Mouse (Mus musculus) embryonic facial prominence, embryonic 13.5 days (tissue): ENCODE measurements around the gene Zmym6. TPM values are rescaled to one million over a fixed set of nuclear protein-coding genes. Genes with fewer than 3 reads are reported as not detected.

Experiments used
- ATAC-seq: fragments of 200-750 bp; cut with Nextera tagmentation; 2 replicates; pipeline ENCODE4 v1.8.0; 2017; ENCODE audit warnings: low read depth; ENCODE audit not compliant: insufficient number of reproducible peaks, insufficient read depth, low FRiP score, low TSS enrichment
- H3K27ac ChIP-seq: fragments of 300-500 bp; sonication (generic); 2 replicates; pipeline ENCODE4 v1.5.1; 2015; ENCODE audit warnings: moderate library complexity, mild to moderate bottlenecking, inconsistent platforms
- H3K27me3 ChIP-seq: fragments of 300-500 bp; sonication (generic); 2 replicates; pipeline ENCODE4 v1.6.1; 2015; ENCODE audit warnings: mild to moderate bottlenecking, inconsistent platforms
- H3K36me3 ChIP-seq: fragments of 300-500 bp; sonication (generic); 2 replicates; pipeline ENCODE4 v1.6.1; 2015; ENCODE audit warnings: mild to moderate bottlenecking, inconsistent platforms
- H3K4me1 ChIP-seq: fragments of 300-500 bp; sonication (generic); 2 replicates; pipeline ENCODE4 v1.6.1; 2015; ENCODE audit warnings: inconsistent platforms
- H3K4me2 ChIP-seq: fragments of 300-500 bp; sonication (generic); 2 replicates; pipeline ENCODE4 v1.6.1; 2015; ENCODE audit warnings: moderate library complexity, mild to moderate bottlenecking, inconsistent platforms
- H3K4me3 ChIP-seq: fragments of 300-500 bp; sonication (generic); 2 replicates; pipeline ENCODE4 v1.5.1; 2015; ENCODE audit warnings: mild to moderate bottlenecking, inconsistent platforms
- H3K9ac ChIP-seq: fragments of 300-500 bp; sonication (generic); 2 replicates; pipeline ENCODE4 v1.6.1; 2015; ENCODE audit warnings: mild to moderate bottlenecking, inconsistent platforms
- H3K9me3 ChIP-seq: fragments of 300-500 bp; sonication (generic); 2 replicates; pipeline ENCODE4 v1.6.1; 2016; ENCODE audit warnings: inconsistent platforms
- WGBS: fragments of 180-500 bp; shearing (Covaris S2); methylation state at CpG from one replicate; pipeline ENCODE4 v1.1.7; 2015; ENCODE audit warnings: mixed read lengths; 5-methylcytosine and 5-hydroxymethylcytosine counted together
- polyA plus RNA-seq: library from polyadenylated mRNA; unstranded; fragments of >200 nt; fragmentation: Nextera tagmentation; extraction: Ambion mirVana; gene quantifications from 2 replicates; pipeline ENCODE4 v1.2.1, GENCODE M21; 2015

The Zmym6 gene
- polyA plus RNA-seq, 1 experiment from 2014 or later: 26.6 TPM

DNA sequence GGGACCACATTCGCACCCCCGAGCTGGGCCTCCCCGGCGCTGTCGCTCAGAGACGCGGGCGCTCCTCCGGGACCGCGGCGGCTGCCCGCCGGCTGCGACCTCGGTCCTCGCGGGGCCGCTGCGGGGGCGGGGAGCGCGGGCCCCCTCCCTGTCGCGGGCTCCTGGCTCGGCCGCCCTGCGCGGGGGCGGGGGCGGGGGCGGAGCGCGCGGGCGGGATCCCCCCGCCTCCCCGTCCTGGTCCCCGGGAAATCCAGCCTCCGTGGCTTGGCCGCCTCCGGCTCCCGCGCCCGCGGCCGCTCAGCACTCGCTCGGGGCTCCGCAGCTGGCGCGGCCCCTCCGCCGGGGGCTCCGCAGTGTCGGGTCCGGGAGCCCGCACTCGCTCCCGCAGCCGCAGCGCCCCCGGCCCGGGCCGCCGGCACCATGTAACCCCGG, 91.7 kb downstream of the Zmym6 start, which contains the start of gene Dlgap3:
Dlgap3 (plus strand) TSS at position 291 of the 432 bp plus-strand sequence.
- no peak; the same call in 1 of the 2 replicates for ATAC-seq
- no peaks in the 10 kb centered on the region for H3K9me3 ChIP-seq
- no peaks in the 10 kb centered on the region for H3K36me3 ChIP-seq
- H3K27me3 ChIP-seq: peaks cover 77% of the 10 kb centered on the region
- under 1% methylated on average over 53 of the region's 67 CpGs for WGBS
- H3K4me2 ChIP-seq: peak within 1 kb of the TSS; percentile 100
- H3K4me1 ChIP-seq: peaks cover 18% of the 10 kb centered on the region
- no peak within 1 kb of the TSS for H3K27ac ChIP-seq
- peak within 1 kb of the TSS; percentile 67 for H3K4me3 ChIP-seq
- H3K9ac ChIP-seq: peak within 1 kb of the TSS; percentile 67

DNA sequence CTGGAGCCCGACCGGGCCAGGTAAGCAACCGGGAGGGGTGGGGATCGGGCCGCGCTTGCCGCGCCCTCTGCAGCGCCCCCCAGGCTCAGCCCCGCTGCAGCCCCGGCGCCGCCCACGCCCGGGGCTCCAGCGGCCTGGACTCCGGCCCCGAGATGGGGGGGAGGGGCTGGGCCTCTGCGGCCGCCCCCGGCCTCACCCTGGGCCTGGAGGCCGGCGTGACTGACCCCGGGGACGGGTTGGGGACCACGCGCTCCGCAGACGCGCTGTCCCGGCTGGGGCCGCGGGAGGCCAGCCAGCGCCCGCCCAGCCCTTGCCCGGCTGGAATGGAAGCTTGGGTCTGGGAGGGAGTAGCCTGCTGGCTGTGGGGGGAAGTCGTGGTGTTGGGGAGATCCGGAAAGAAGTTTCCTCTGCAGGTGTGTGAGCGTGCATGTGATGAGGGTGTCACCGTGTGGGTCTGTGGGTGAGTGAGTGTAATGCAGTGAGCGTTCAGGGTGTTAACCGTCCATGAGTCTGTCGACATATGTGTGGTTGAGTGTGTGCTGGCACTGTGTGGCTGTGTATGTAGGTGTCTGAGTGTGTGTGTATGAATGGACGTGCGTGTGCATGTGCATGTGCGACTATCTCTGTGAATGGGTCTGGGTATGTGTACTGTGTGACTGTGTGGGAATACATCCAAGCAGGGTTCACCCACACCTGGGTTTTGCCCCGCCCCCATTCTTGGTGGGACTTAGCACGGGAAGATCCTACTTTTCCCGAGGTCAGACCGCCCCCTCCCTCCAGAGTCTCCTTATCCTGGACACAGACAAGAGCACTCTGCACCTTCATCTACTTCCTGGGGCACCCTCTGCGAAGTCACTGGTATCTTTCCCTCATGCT, 92.4 kb downstream of the Zmym6 start:
- Histone ChIP-seq H3K9ac (peak overlapping the region; percentile 67), H3K27ac (no peak overlapping the region), H3K36me3 (no peaks in the 10 kb centered on the region), H3K9me3 (no peaks in the 10 kb centered on the region), H3K4me1 (peaks cover 18% of the 10 kb centered on the region), H3K4me3 (peak overlapping the region; percentile 67), H3K4me2 (peak overlapping the region; percentile 100), H3K27me3 (peaks cover 75% of the 10 kb centered on the region)
- no peak for ATAC-seq
- WGBS: 2% methylated on average over 48 of the region's 51 CpGs

GRCm38 (mm10) chr4:127170866-127171265, 93.7 kb downstream of the Zmym6 start:
- Histone ChIP-seq H3K9ac (no peak overlapping the region), H3K27ac (no peak overlapping the region), H3K36me3 (no peaks in the 10 kb centered on the region), H3K27me3 (peaks cover 69% of the 10 kb centered on the region), H3K4me1 (peaks cover 18% of the 10 kb centered on the region), H3K4me2 (no peak overlapping the region), H3K4me3 (no peak overlapping the region), H3K9me3 (no peaks in the 10 kb centered on the region)
- WGBS: 50% methylated on average over 5 of the region's 5 CpGs
- no peak for ATAC-seq

DNA sequence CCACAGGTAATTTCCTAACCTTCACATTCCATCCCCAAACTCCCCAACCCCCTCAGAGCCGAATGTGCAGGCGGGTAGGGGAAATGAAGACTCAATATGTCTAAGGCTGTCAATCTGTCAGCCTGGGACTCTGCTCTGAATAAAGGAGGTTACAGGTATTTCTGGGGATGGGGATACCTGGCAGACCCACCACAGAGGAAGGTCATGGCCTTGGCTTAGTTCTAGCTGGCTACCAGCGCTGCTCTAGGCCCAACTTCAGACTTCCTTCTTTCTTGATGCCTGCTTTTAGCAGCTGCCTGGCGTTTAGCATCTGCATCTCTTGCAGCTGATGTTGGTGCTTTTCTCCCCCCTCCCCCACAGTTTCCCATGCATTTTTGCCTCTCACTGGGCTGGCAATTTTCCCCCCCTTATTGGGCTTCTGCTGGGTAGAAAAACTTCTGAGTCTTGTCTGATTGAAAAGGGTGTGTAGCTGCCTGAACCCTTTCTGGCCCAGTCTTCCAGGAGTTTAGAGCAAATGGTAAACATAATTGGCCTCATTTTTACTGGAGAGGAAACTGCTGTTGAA, 94.2 kb downstream of the Zmym6 start:
- Histone ChIP-seq H3K4me3 (no peak overlapping the region), H3K36me3 (no peaks in the 10 kb centered on the region), H3K9ac (no peak overlapping the region), H3K4me2 (no peak overlapping the region), H3K27me3 (peaks cover 67% of the 10 kb centered on the region), H3K27ac (no peak overlapping the region), H3K9me3 (no peaks in the 10 kb centered on the region), H3K4me1 (peaks cover 18% of the 10 kb centered on the region)
- no peak for ATAC-seq
- 47% methylated on average over 4 of the region's 4 CpGs for WGBS

DNA sequence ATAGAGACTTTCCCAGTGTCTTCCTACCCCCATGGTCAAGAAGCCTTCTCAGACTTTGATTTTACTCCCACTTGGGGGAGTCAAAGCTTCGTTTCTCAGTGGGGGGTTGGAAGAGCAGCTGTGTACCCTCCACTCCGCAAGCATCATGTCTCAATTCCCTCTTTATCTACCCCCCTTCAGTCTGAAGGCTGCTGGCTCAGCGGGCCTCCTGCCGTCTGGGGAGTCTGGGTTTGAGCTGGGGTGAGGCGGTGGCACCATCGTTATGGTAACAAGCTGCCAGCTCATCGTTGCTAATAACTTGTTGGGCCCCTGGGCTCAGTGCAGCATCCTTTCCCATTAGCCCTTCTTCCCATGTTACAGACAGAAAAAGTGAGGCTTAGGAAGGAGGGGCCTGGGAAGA, 94.9 kb downstream of the Zmym6 start:
- H3K4me1 ChIP-seq: peaks cover 18% of the 10 kb centered on the region
- H3K4me3 ChIP-seq: no peak overlapping the region
- ATAC-seq: no peak
- no peaks in the 10 kb centered on the region for H3K36me3 ChIP-seq
- no peaks in the 10 kb centered on the region for H3K9me3 ChIP-seq
- H3K9ac ChIP-seq: no peak overlapping the region
- no peak overlapping the region for H3K4me2 ChIP-seq
- H3K27ac ChIP-seq: no peak overlapping the region
- WGBS: 24% methylated on average over 7 of the region's 7 CpGs
- peaks cover 65% of the 10 kb centered on the region for H3K27me3 ChIP-seq

- Histone ChIP-seq H3K4me2 (no peak overlapping the region), H3K9me3 (no peaks in the 10 kb centered on the region), H3K9ac (no peak overlapping the region), H3K27ac (no peak overlapping the region), H3K4me1 (peaks cover 18% of the 10 kb centered on the region), H3K4me3 (no peak overlapping the region), H3K27me3 (peaks cover 65% of the 10 kb centered on the region), H3K36me3 (no peaks in the 10 kb centered on the region)
- no peak for ATAC-seq
- 62% methylated on average over 4 of the region's 4 CpGs for WGBS
Measured at GRCm38 (mm10) chr4:127172614-127173013, 95.4 kb downstream of the Zmym6 start.

GRCm38 (mm10) chr4:127173461-127173860, 96.3 kb downstream of the Zmym6 start:
- no peaks in the 10 kb centered on the region for H3K9me3 ChIP-seq
- H3K27me3 ChIP-seq: peaks cover 64% of the 10 kb centered on the region
- no peak overlapping the region for H3K27ac ChIP-seq
- no peak overlapping the region for H3K4me2 ChIP-seq
- H3K4me1 ChIP-seq: peaks cover 10% of the 10 kb centered on the region
- H3K4me3 ChIP-seq: no peak overlapping the region
- no peak overlapping the region for H3K9ac ChIP-seq
- no peaks in the 10 kb centered on the region for H3K36me3 ChIP-seq
- ATAC-seq: no peak
- WGBS: 1% methylated on average over 8 of the region's 8 CpGs

Other genes starting within 250 kb of the Zmym6 start
- 27.0 and 34.4 TPM in 2 replicates for gene Zmym4, start 109.2 kb upstream of the Zmym6 start, polyA plus RNA-seq
- gene Sfpq, start 56.1 kb upstream of the Zmym6 start, polyA plus RNA-seq: 120 TPM in 2 replicates
- 21.6 and 23.1 TPM in 2 replicates for gene Zmym1, start 16.2 kb upstream of the Zmym6 start, polyA plus RNA-seq
- gene Tmem35b, start 46.3 kb downstream of the Zmym6 start, polyA plus RNA-seq: 18.2 and 21.2 TPM in 2 replicates
- 0.91 and 0.94 TPM in 2 replicates for gene Dlgap3, start 91.8 kb downstream of the Zmym6 start, polyA plus RNA-seq
- gene Smim12, start 166.4 kb downstream of the Zmym6 start, polyA plus RNA-seq: 42.2 and 53.0 TPM in 2 replicates
- 11.1 and 14.3 TPM in 2 replicates for gene Gja4, start 236.7 kb downstream of the Zmym6 start, polyA plus RNA-seq